Comparison of ENCODE assay signal across 20 mouse cellular contexts in the genomic region with DNA sequence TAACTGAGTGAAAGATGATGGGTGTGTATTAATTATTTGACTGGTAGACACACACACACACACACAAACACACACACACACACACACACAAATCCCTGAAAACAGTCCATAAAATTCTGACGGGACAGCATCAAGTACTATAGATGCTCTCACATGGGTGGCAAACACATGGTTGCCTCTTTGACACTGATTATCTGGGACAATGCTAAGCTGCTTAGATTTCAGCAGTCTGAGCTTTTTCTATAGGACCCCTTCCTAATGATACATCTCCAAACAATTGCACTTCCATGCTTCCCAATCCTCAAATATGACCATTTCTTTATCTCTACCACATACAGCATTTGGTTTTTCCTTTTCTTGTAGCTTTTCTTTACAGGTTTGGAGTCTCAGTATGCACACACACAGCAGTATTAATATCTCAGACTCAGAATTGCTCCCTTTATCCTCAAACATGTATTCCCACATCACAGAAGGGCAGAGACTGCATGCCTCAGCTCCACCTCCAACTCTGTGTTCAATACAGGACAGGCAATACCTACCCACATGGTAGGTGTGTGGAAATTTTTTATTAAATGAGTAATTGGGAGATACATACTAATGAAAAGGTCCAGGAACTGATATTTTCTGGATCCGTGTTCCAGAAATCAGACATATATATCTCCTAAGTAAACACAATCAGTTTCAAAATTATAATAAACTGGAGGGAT.
A peak's percentile ranks its signal among the peaks of the same experiment; 100 is the strongest.
DNase-seq lines count a peak whose midpoint lies in the region; ATAC-seq lines count a peak whose summit lies in the region.
"Had no signal": no experiment of that assay in that cellular context is flagged by ENCODE, and none has a peak within 500 bp of the region (broad histone marks: within the 10 kb centered on the region; RNA-seq: fewer than 3 reads in every experiment).

No protein-coding gene starts in this region.

- no peak overlapping the region for H3K9ac ChIP-seq in neural tube, embryonic 15.5 days (replicated peaks)
- H3K9ac ChIP-seq: embryonic facial prominence, embryonic 13.5 days; embryonic facial prominence, embryonic 15.5 days; forebrain, embryonic 12.5 days had no signal

- no peak overlapping the region for H3K4me3 ChIP-seq in neural tube, embryonic 15.5 days (replicated peaks)
- H3K4me3 ChIP-seq: embryonic facial prominence, embryonic 13.5 days; embryonic facial prominence, embryonic 15.5 days; erythroblast, embryonic 14.5 days; forebrain, embryonic 10.5 days; forebrain, embryonic 12.5 days had no signal

- no peak overlapping the region for H3K4me2 ChIP-seq in neural tube, embryonic 15.5 days
- H3K4me2 ChIP-seq: embryonic facial prominence, embryonic 13.5 days; embryonic facial prominence, embryonic 15.5 days; forebrain, embryonic 12.5 days had no signal

- H3K4me1 ChIP-seq in neural tube, embryonic 15.5 days, result peaks cover 5% of the 10 kb centered on the region; the same call in 1 of the 2 replicates
- H3K4me1 ChIP-seq: embryonic facial prominence, embryonic 13.5 days; embryonic facial prominence, embryonic 15.5 days; forebrain, embryonic 10.5 days; forebrain, embryonic 12.5 days had no signal

- H3K36me3 ChIP-seq in neural tube, embryonic 15.5 days, result no peaks in the 10 kb centered on the region
- H3K36me3 ChIP-seq: embryonic facial prominence, embryonic 13.5 days; embryonic facial prominence, embryonic 15.5 days; forebrain, embryonic 10.5 days; forebrain, embryonic 12.5 days had no signal

- peak; percentile 67 for DNase-seq in retina, embryonic 14.5 days (ENCODE audit: low spot score)
- DNase-seq in retina, postnatal 7 days (ENCODE audit: low read depth, low spot score), result peak; percentile 3
- DNase-seq in adrenal gland, adult (ENCODE audit: inconsistent age in 2 of 2, low spot score in 1 of 2), result no peak
- no peak for DNase-seq in frontal cortex, adult 2 months (ENCODE audit: extremely low spot score in 1 of 2, low spot score in 1 of 2)
- DNase-seq: adrenal gland, adult 8-10 months; adrenal gland, postnatal 25 days; cerebellum, adult 11 months; cerebellum, adult 18-20 months; cerebellum, adult 8-10 months; cerebellum, adult 9-11 months; cerebellum, postnatal 14 days; cerebellum, postnatal 36 days; embryo, embryonic 11 days had no signal

- no peaks in the 10 kb centered on the region for H3K9me3 ChIP-seq in neural tube, embryonic 15.5 days (replicated peaks)
- H3K9me3 ChIP-seq: embryonic facial prominence, embryonic 13.5 days; embryonic facial prominence, embryonic 15.5 days; forebrain, embryonic 10.5 days; forebrain, embryonic 12.5 days had no signal

- ATAC-seq in neural tube, embryonic 15.5 days (ENCODE audit: low FRiP score), result peak; percentile 53
- ATAC-seq: forebrain, embryonic 14.5 days had no signal

- no peak overlapping the region for H3K27ac ChIP-seq in neural tube, embryonic 15.5 days (replicated peaks)
- H3K27ac ChIP-seq: embryonic facial prominence, embryonic 13.5 days; embryonic facial prominence, embryonic 15.5 days; forebrain, embryonic 10.5 days; forebrain, embryonic 12.5 days had no signal

- WGBS in neural tube, embryonic 15.5 days, result 65% methylated on average over 2 of the region's 2 CpGs

- no peaks in the 10 kb centered on the region for H3K27me3 ChIP-seq in neural tube, embryonic 15.5 days (replicated peaks)
- H3K27me3 ChIP-seq: embryonic facial prominence, embryonic 13.5 days; embryonic facial prominence, embryonic 15.5 days; forebrain, embryonic 12.5 days had no signal

Comparison
In these comparisons a context has a peak if more than half of its experiments do, and no peak if none do; other contexts are left out.
1. DNase-seq: peak in retina, embryonic 14.5 days (single experiment) and retina, postnatal 7 days (single experiment); none in adrenal gland, adult (0 of 2) and frontal cortex, adult 2 months (0 of 2).